Mouse (Mus musculus): ENCODE measurements around the gene Tmem88.

The Tmem88 gene

GRCm38 (mm10) chr11:69398059-69398458, at the start of gene Tmem88:
TSS of gene Tmem88 (minus strand) at chr11:69398234.
- no peak for DNase-seq

DNA sequence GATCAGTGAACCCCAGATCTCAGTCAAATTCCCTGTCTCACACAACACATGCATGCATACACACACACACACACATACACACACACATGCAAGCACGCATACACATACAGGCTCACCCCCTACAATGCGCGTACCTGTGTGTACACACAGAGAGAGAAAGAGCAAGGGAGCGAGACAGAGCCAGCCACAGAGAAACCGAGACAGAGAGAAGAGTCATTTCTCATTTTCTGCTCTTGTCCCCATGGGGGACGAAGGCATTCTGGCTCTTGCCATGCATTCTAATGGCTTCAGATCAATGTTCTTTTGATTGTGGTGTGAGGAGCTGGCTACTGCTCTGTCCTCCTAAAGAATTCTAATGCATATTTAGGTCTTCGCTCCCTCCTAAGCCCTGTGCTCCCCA, 49.3 kb upstream of the Tmem88 start:
- DNase-seq, result no peak

- no peak for DNase-seq
Observed at GRCm38 (mm10) chr11:69443328-69443727, 45.3 kb upstream of the Tmem88 start.

DNA sequence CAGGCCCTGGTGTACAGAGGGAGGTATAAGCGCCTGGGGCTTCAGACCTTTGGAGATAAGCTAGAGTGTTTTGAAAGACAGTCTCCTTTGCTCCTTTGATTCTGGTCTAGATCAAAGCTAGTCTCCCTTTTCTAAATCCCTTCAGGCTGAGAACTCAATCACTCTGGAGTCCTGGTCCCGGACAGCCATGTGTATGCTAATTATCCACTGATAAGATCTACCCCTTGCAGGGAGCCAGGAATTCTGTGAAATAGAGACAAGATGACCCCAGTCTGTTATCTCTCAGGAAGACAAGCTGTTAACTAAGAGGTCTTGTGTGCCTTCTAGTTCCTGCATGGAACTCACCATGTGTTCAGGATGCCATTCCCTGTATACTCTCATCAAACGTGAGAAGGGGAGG, 39.3 kb upstream of the Tmem88 start:
- no peak for DNase-seq

- no peak for DNase-seq
Observed at GRCm38 (mm10) chr11:69433189-69433588, 35.2 kb upstream of the Tmem88 start.

GRCm38 (mm10) chr11:69432640-69432982, 34.6 kb upstream of the Tmem88 start:
- no peak for DNase-seq

GRCm38 (mm10) chr11:69431829-69432639, 34.0 kb upstream of the Tmem88 start:
- peak; percentile 79 for DNase-seq

- no peak for DNase-seq
Observed at GRCm38 (mm10) chr11:69430631-69431030, 32.6 kb upstream of the Tmem88 start.

- no peak for DNase-seq
Observed at GRCm38 (mm10) chr11:69429313-69429712, 31.3 kb upstream of the Tmem88 start.

DNA sequence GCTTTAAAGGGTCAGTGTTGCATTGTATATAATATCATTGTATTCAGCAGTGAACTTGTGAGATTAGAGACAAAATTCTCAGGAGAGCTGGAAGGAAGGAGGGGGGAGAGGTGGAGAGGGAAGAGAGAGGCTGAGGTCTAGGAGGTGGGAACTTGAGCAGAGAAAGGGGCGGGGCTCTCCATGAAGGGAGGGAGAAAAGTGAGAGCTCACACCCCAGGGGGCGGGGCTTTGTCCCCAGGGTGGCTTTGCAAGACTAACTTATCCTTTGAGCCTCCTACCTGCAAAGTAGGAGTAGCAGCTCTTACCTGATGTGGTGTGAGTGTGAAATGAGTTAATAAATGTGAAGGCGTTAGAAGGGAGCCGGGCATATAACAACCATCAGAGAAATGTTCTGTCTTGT, 30.7 kb upstream of the Tmem88 start:
- DNase-seq, result peak; percentile 43

DNA sequence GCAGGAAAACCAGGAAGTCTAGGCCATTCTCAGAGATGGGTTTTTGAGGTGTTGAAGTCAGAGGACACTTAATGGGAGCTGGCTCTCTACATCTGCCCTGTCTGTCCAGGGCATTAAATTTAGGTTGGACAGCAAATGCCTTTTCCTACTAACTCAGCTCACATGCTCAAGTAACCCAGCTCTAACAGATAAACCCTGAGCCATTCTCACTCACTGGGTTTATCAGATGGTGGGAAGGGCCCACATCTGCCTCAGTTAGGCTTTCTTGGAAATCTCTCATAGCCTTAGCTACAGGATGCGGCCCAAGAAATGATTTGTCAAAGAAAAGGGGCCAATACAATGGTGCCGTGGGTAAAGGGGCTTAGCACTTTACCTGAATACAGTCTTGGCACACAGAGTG, 28.2 kb upstream of the Tmem88 start:
- DNase-seq, result no peak

- DNase-seq, result no peak
Observed at GRCm38 (mm10) chr11:69423885-69424284, 25.9 kb upstream of the Tmem88 start.

GRCm38 (mm10) chr11:69422842-69423241, 24.8 kb upstream of the Tmem88 start:
- no peak for DNase-seq

GRCm38 (mm10) chr11:69421131-69421977, 23.3 kb upstream of the Tmem88 start:
- DNase-seq, result no peak

GRCm38 (mm10) chr11:69420554-69421000, 22.5 kb upstream of the Tmem88 start:
- DNase-seq, result no peak

GRCm38 (mm10) chr11:69419813-69420553, 21.9 kb upstream of the Tmem88 start:
- peak; percentile 54 for DNase-seq

DNA sequence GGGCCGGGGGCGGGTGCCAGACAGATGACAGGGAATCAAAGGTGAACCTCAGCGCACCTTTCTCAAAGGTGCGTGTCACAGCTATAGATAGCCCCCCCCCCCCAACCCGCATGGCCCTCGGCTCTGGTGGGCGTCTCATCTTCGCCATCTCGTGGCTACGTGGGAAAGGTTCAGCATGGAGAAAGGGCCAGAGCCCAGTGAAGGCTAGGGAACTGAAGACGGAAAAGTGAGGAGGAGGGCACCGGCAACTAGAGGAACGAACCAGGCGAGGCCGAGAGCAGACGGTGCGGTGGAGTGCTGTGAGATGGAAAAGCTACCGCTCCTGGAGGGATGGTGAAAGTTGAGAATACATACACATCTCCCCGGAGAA, 21.4 kb upstream of the Tmem88 start:
- DNase-seq, result peak; percentile 64

- peak; percentile 92 for DNase-seq
Observed at GRCm38 (mm10) chr11:69418481-69419442, 20.7 kb upstream of the Tmem88 start.

DNA sequence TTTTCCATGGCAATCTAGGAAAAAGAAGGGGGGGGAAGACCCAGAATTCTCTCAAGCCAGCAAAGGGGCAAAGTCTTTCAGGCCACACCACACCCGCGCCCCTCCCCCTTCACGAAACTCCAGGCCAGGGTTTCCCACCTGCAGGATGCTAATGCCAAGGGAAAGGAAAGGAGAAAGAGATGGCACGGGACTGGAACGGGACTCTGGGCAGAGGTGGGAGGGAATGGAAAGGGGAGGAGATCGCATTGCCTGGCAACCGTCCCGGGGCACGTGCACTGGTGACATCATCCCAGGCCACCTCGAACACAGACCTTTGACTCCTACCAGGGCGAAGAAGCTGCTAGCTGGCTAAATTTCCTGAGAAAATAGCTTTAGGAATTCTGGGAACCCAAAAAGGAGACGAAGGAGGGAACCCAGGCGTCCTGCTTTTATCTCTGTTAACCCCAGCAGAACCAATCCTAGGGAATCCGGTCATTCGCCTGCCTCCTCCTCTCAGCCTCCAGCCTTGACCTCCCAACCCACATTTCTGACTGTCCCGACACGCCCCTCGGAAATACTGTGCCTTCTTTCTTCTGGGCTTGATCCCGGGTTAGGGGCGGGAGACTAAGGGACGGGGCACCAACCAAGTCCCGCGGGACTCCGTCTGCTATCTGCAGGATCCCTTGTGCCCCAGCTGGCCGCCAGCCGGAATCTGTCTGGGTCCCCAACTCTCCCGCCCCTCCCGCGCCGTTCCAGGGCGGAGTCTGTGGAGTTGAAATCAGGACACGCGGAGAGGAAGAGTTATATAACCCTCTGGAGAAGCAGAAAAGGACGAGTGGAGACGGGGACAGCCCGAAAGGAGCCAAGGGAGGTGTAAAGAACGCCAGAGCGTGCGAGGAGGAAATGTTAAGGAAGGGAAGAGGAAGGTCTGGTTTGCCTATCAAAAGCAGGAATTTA, 19.7 kb upstream of the Tmem88 start:
- DNase-seq, result peak; percentile 72

GRCm38 (mm10) chr11:69416921-69417448, 19.0 kb upstream of the Tmem88 start:
- DNase-seq, result no peak

GRCm38 (mm10) chr11:69416509-69416908, 18.5 kb upstream of the Tmem88 start:
- DNase-seq, result no peak

Data from thymus, postnatal 25 days (tissue).